Mouse (Mus musculus) heart, adult 9 months (tissue): ENCODE data around the gene Lrrc8d.

Experiments
- DNase-seq, 2 experiments: peaks; one replicate each; pipeline ENCODE4 v3.0.0; 2022; ENCODE audit warnings: low spot score in 2 of 2

The Lrrc8d gene

DNA sequence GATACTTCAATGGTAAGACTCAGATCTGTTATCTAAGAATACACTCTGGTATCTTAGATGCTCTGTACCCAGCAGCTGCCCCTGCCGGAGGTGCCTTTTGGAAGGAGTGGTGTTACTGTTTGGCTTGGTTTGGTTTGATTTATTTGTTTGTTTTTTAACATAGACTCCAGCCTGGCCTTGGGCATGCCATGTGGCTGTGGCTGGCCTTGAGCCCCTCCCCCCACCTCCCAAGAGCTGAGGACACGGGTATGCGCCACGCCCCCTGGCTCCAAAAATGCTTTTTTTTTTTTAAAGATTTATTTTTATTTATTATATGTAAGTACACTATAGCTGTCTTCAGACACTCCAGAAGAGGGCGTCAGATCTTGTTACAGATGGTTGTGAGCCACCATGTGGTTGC lies 65.6 kb downstream of the Lrrc8d start:
- DNase-seq: no peak

DNA sequence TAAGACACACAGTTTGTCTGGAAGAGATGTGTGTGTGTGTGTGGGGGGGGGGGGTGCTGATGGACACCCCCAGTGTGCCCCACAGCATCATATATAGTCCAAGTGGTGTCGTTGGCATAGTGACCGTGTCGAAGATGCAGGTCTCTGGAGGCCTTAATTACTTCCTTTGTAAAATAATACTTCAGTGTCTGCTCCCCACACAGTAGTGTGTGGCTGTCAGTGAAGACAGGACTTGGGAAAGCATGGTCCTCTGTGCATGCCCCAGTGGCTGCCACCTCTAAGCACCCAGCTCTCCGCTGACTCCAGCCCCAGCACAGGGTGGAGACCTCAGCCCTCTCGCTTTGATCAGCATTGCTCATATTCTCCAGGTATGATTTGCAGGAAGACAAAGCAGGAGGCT lies 76.6 kb downstream of the Lrrc8d start:
- no peak for DNase-seq

DNA sequence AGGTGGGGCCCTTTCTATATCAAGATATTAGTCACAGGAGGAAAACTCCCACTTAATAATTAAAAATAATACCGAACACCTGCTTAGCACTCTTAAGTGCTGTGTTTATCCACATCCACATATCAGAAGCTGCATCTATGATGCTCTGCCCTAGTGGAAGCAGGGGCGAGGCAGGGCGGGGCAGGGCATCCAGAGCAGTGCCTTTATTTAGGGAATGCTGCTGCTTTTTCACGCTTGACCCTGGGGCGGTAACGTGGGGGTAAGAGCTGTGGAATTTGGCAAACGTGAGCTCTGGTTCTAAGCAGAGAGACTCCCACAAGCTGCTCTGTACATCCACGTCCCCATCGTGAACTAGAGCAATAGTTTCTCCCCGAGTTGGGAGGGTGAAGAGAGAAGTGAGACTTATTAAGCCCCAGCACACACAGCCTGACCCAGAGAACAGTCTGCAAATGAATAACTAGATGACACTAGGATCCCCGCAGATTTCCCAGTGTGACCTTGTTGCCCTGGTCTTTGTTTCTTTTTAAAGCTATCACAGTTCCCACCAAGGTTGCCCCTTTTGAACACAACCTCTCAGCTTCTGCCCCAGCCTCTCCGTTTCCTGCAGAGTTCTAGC lies 77.3 kb downstream of the Lrrc8d start:
- DNase-seq: no peak

DNA sequence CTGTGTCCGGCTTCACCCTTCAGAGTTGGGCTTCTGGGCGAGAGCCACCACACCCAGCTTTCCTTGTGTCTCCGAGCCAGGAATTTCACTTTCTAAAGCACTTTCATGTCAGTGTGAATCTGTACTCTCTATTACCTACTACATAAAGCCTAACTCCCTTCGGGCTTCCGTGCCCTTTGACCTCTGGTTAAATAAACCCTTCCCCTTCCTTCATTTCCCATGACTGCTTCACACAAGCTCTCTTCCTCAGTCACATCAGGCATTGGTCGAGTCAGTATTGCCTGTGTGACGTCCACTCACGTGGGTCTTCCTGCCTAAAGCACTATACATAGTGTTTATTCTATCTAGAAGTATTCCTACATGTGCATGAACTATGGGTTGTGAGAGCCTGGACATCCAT lies 77.9 kb downstream of the Lrrc8d start:
- no peak for DNase-seq

DNA sequence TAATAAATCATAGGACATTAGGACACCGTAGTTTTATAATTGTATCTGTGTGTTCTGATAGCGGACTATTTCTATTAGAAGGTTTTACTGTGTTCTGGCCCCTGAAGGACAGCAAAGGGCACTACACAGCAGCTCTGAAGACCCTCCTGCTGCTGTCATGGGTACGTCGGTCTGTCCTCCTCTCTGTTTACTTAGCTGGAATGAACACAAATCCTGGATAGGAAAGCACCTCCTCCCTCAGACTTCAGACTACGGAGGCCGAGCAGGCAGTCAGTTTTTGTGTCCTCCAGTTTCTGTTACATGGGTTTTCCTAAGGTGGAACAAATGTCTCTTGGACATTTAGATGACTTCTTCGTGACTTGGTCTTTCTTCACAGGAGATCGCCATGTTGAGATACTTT lies 78.4 kb downstream of the Lrrc8d start:
- no peak for DNase-seq

DNA sequence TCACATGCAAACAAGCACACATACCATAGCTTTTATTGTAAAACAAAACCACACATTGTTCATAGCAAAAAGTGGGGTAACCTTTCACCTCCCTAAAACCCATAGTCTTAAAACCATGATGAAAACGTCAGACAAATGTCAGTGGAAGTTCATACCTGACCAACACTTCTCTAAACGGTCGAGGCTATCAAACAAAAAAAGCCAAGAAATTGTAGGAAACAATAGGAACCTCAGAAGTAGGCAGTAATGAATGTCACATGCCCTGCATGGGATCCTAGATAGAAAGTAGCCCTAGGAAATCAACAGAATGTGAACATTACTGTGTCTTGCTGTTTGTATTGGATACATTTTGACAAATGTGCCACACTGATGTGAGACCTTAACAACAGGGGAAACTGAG lies 79.0 kb downstream of the Lrrc8d start:
- no peak for DNase-seq

DNA sequence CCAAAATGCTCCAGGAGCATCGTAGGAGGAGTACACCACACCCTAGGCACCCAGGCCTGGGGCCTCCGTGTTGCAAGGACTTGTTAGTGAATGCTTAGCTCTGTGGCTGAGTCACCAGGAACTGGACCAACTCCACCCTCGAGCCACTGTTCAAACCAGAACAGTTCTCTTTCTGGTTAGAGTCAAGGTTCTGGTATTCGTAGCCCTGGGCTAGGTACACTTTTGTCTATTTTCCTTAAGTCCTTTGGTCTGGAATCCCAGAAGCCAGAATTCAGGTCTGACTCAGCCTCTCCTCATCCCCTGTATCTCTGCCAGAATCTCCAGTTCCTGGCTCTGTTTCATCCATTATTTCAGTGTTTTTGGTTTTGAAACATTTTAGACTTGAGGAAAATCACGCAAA lies 79.6 kb downstream of the Lrrc8d start:
- DNase-seq: peak; percentile 19 to 38

DNA sequence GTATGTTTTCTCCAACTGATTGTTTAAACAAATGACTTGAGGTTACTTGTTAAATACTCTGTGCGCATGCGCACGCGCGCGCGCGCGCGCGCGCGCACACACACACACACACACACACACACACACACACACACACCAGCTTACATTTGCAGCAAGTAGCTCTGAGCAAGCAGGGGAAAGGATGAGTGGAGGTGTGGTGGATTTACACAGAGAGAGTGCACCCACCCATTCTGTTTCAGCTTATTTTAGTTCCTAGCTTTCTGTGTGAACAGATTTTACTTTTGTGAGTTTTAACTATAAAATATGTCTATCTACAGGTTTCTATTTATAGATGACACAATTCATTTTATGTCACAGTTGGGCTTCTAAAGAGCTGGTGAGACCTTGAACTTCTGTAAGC lies 84.1 kb downstream of the Lrrc8d start:
- DNase-seq: no peak

DNA sequence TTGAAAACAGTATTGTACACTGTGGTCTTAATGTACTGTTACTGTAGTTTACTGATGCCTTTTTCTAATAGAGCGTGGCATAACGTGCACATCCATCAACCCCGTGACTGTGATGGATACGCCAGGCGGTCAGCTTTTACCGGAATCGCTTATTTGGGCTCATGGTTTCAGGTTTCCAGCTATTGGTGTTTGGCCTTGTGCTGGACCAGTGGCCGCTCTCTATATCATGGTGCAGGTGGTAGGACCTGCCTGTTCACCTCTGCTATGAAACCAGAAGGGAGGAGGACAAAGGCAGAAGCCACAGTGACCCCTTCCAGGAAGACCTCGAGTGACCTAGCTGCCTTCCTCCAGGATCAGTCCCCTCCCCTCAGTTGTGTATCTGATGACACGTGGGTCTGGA lies 85.0 kb downstream of the Lrrc8d start:
- no peak for DNase-seq

DNA sequence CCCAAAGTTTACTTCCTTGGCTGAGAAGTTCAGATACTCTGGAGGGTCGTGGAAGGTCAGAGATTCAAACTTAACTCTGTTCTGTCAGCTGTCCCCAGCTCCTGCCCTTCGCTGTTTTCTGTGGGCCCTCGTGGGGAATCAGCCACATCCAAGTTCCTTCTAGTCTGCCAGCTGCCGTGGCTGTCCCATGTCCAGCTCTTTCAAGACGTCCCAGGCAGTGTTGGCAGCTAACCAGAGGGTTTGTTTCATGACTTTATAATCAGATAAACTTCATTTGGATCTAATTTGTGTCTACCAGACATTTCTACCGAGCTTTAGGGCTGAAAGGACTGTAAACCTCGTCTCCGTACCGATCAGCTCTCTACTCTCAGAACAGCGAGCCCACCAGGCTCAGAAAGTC lies 87.8 kb downstream of the Lrrc8d start:
- DNase-seq: peak in 1 of 2 experiments; percentile 30

DNA sequence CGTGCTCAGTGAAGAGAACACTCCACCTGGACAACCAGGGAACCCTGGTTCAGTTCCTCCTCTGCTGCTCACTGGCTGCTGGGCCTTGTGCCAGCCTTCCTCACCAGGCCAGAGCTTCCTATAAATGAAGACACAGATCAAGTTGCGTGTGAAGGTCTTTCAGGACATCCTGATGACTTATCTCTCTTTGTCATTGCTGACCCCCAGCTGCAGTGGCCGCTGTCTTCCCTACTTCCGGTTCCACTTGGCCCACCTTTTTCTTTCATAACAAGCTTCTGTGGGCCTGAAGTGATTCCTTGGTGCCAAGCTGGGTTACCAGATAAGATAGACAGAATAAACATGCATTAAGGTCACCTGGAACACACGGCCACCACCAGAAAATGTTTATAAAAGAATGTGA lies 90.0 kb downstream of the Lrrc8d start:
- no peak for DNase-seq

DNA sequence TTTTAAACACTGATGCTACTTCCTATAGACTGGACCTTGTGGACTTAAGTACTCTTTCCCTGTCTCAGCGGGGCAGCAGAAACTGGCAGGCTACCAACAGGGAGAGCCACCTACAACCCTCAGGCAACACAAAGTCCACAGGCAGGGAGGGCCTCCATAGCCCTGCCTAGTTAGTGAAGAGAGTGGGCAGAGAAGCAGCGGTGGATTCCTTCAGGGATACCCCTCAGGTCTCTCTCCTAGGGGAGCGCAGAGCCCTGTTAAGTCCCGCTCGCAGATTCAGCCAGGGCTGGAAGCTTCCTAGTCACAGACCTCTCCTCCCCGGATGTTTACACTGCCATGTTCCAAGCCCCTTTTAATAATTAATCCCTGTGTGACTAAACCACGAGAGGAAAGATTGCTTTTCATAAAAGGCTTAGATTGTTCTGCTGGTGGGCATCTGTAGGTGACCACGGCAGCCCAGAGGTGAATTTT lies 92.6 kb downstream of the Lrrc8d start:
- peak in 1 of 2 experiments; percentile 38 for DNase-seq

DNA sequence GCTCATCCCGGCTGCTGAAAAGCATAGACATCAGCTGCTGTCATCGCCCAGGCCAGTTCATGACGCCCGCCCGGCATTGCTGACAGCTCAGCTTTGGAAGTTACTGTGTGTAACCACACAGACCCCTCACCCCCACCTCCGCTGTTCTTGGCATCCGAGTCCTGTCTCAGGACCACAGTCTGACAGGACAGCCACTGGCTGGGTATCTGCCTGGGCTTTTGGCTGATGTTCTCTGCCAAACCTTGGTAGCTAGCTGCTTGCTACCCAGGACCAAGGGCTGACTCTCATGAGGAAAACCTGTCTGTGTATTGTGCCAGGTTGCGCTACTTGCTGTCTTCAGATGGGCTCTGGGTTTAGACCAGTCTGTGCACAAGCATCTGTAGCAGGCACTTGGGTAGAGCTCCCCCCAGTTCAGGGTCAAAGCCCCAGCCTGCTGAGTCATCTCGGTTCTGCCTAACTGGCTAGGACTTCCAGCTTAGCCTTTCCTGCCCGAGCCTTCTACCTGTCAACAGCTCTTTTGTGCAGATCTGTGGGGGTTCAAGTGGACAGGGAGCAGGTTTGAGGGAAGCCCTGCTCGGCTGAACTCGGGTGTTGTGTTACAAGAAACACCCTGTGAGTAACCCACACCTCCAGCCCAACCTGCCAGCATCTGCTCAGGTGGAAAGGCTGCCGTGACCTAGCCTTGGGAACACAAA lies 93.2 kb downstream of the Lrrc8d start:
- DNase-seq: peak; percentile 52 to 69

DNA sequence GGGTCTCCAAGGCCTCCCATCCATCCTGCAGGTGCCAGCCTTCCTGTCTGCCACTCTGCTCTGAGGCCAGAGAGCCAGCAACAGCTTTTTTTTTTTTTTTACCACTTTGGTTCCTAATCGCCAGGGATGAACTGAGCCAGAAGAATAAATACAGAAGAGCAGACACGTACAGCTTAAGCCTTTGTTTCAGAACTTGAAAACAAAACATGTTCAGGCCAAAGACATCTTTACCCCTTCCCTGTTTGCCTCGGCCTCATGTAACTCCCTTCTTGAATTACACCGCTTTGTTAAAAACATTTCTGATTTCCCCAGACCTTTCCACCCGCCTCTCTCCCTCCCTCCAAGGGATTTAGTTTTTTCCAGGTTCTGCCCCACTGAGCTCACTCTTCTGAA lies 93.8 kb downstream of the Lrrc8d start:
- no peak for DNase-seq

DNA sequence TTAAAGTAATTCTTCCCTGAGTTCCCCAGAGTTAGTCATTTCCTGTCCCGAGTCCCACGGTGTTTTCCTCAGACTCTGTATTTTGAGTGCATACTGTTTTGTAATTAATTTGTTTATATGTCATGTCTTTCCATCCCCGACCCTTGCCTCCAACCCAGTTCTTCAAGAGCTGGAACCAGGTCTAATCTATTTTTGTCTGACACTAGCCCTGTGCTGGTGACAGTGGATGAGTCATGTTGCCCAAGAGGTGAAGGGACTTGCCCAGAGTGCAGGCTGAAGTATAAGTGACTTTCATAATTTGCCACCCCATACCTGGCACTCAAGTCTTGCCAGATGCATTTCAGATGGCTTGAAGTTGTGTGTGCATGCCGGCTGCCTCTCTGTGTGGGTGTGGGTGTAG lies 98.7 kb downstream of the Lrrc8d start:
- DNase-seq: peak; percentile 24 to 29

DNA sequence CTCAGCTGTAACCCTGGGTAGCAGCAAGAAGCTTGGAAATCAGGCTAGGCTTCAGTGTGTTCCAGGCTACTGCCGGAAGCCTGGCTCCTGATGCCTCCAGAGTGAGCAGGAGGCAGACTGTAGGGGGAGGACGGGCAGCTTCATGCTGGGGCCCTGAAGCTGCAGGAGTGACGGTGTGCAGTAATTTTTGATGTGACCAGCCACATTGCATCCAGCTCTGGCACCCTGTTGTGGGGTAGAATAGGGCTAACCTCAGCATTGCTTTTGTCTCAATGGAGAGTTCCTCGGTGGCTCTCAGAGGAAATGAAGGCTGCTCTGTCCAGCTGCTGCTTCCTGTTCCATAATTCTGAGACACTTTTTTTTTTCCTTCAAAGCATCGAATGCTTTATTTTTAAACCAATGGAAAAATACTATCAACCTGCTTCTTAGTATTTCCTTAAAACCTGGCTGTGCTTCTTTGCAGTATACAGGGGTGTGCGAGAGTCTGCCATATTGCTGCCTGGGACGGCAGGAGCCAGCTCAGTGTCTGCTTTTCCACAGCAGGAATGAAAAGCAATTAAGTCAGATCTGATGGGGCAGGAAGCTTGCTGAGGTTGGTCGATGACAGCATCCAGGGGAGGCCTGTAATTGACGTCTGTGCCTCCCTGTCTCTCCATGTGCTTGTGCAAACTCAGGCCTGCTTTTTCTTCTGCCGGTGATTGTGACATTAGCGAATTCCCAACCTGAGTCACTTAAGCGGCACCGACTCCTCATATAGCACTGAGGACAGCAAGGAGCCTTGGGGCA lies 100.3 kb downstream of the Lrrc8d start:
- DNase-seq: peak in 1 of 2 experiments; percentile 41

DNA sequence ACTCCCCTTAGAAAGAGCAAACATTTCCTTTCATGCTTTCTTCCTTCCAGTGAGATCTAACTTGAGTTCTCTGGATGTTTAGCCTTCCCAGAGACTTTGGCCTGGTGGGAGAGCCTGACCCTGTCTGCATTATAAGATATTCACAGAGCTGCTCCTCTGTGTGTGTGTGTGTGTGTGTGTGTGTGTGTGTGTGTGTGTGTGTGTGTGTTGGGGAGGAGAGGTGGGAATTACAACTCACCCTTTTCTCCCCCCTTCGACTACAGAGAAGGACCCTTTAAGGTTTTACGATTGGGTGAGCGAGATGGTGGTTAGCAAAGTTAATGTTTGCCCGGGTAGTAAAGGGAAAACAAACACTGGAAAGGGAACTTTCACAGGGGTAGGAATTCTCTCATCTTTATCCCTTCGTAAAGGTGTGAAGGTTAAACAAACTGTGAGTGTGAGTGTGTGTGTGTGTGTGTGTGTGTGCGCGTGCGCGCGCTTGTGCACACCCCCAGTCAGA lies 101.3 kb downstream of the Lrrc8d start:
- no peak for DNase-seq

DNA sequence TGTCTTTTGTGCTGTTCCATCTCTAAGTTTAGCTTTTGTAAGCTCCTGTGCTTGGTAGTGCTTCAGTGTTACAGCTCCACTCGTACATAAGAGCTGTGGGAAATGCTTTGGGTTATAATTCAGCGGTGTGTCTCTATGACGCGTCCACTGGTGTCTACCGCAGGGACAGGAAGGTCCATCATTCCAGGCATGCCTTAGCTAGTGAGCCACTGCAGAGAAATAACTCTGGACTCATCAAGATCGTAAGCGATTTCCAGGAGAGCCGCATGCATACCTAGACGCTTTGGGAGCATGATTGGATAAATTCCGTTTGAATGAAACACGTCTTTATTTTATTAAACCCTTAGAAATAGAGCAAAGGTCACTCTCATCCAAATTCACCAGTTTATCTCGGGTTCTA lies 106.2 kb downstream of the Lrrc8d start:
- no peak for DNase-seq

DNA sequence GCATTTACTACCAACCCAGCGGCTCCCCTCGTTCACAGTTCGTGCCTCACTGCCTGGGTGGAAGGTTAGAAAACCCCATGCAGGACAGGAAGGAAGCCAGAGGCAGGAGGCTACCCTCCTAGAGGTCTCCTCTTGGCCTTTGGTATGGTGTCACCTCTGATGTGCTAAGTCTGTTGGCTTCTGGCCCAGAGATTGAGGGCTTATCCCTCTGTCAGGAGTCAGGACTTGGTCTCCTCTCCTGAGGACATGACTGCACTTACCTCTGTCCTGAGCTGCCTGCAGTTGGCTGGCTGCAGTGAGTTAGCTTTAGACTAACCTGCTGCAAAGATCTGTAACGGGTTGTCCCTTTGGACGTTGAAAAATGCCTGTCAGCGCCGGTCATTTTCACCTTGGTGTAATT lies 107.7 kb downstream of the Lrrc8d start:
- DNase-seq: peak in 1 of 2 experiments; percentile 16

DNA sequence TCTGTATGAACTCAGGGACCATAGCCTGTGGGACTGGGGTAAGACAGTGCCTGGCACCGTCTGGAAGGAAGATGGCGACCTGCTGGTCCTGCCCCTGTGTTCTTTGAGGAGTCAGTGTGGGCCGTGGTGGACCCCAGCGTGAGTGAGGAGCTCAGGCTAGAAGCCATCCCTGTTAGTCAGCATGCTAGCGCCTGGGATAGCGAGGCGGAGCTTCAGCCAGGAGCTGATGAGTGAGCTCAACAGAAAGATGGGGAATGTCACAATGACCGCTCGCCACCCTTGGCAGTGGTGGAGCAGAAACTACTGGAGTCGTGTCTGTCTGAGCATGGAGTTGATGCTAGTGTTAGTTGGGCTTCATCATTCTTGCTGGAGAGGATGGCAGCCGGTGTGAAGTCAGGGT lies 109.3 kb downstream of the Lrrc8d start:
- DNase-seq: peak in 1 of 2 experiments; percentile 15

DNA sequence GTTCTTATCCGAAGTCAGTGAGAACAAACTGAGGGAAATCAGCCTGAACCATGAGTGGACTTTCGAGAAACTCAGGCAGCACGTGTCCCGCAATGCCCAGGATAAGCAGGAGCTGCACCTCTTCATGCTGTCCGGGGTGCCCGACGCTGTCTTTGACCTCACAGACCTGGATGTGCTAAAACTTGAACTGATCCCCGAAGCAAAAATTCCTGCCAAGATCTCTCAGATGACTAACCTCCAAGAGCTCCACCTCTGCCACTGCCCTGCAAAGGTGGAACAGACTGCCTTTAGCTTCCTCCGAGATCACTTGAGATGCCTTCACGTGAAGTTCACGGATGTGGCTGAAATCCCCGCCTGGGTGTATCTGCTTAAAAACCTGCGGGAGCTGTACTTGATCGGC lies 113.3 kb downstream of the Lrrc8d start:
- DNase-seq: no peak

DNA sequence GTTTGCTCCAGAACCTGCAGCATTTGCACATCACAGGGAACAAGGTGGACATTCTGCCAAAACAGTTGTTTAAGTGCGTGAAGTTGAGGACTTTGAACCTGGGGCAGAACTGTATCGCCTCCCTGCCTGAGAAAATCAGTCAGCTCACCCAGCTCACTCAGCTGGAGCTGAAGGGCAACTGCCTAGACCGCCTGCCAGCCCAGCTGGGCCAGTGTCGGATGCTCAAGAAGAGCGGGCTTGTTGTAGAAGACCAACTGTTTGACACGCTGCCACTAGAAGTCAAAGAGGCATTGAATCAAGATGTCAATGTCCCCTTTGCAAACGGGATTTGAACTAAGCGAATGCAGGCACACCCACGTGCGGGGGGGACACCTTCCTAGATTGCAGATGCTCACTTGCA lies 114.2 kb downstream of the Lrrc8d start:
- DNase-seq: no peak

DNA sequence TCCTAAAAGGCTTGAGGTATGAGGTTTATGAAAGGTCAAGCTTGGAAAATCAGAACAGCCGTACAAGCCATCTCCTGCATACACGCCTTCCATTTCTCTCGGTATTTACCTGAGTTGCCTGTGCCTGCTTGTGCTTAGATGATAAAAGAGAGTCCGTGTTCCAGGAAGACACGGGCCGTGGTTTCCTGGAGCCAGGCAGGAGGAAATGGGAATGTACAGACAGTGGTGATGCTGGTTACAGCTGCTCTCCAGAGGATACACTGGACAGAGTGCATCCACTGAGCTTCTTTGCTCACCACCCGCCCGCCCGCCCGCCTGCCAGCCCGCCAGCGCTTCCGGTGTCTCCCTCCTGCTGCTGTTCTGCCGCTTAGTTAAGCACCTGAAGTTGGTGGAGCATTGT lies 116.3 kb downstream of the Lrrc8d start:
- no peak for DNase-seq
